Mouse (Mus musculus) stomach, embryonic 15.5 days (tissue): ENCODE measurements around the gene Tctex1d1. TPM values are rescaled to one million over a fixed set of nuclear protein-coding genes. Genes with fewer than 3 reads are reported as not detected.

Experiments used
- ATAC-seq: fragments of 200-750 bp; cut with Nextera tagmentation; 2 replicates; pipeline ENCODE4 v1.8.0; 2017; ENCODE audit warnings: low read depth, moderate number of reproducible peaks, moderate TSS enrichment; ENCODE audit not compliant: insufficient read depth, low FRiP score
- H3K27ac ChIP-seq: fragments of 300-500 bp; sonication (generic); 2 replicates; pipeline ENCODE4 v1.5.1; 2015; ENCODE audit warnings: mild to moderate bottlenecking, inconsistent platforms
- H3K27me3 ChIP-seq: fragments of 300-500 bp; sonication (generic); replicated peaks from 2 replicates; pipeline ENCODE4 v1.6.1; 2015; ENCODE audit warnings: inconsistent platforms
- H3K36me3 ChIP-seq: fragments of 300-500 bp; sonication (generic); 2 replicates; pipeline ENCODE4 v1.6.1; 2015; ENCODE audit warnings: inconsistent platforms
- H3K4me1 ChIP-seq: fragments of 300-500 bp; sonication (generic); 2 replicates; pipeline ENCODE4 v1.6.1; 2015; ENCODE audit warnings: inconsistent platforms
- H3K4me2 ChIP-seq: fragments of 300-500 bp; sonication (generic); 2 replicates; pipeline ENCODE4 v1.6.1; 2015; ENCODE audit warnings: mild to moderate bottlenecking, inconsistent platforms
- H3K4me3 ChIP-seq: fragments of 300-500 bp; sonication (generic); replicated peaks from 2 replicates; pipeline ENCODE4 v1.5.1; 2015; ENCODE audit warnings: inconsistent platforms
- H3K9ac ChIP-seq: fragments of 300-500 bp; sonication (generic); 2 replicates; pipeline ENCODE4 v1.6.1; 2015; ENCODE audit warnings: inconsistent platforms
- H3K9me3 ChIP-seq: fragments of 300-500 bp; sonication (generic); 2 replicates; pipeline ENCODE4 v1.6.1; 2016; ENCODE audit warnings: inconsistent platforms
- WGBS: fragments of 180-500 bp; shearing (Covaris S2); methylation state at CpG from one replicate; pipeline ENCODE4 v1.1.7; 2015; 5-methylcytosine and 5-hydroxymethylcytosine counted together
- polyA plus RNA-seq: library from polyadenylated mRNA; unstranded; fragments of >200 nt; fragmentation: Nextera tagmentation; extraction: Ambion mirVana; gene quantifications from 2 replicates; pipeline ENCODE4 v1.2.1, GENCODE M21; 2015

Gene Tctex1d1
- polyA plus RNA-seq, 1 experiment from 2014 or later: 1.1 TPM

DNA sequence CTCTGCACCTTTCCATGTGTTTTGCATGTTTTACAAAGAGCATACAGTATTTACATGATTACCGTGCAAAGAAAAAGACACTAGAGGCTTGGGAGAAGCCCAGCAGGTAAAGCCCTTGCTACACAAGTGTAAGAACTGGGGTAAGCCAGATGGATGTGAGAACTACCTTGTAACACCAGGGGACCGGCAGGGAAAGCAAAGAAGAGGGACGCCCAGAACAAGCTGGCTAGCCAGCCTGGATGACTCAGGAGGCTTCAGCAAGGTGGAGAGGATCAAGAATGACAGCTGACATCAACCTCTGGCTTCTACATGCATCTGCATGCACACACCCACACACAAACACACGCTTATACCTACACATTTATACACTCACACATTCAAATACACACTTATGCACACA is 11.6 kb downstream of the Tctex1d1 start:
- ATAC-seq: no peak
- Histone ChIP-seq H3K9ac (no peak overlapping the region), H3K27ac (no peak overlapping the region), H3K4me2 (no peak overlapping the region), H3K4me3 (no peak overlapping the region), H3K36me3 (no peaks in the 10 kb centered on the region), H3K4me1 (no peaks in the 10 kb centered on the region), H3K27me3 (no peaks in the 10 kb centered on the region), H3K9me3 (no peaks in the 10 kb centered on the region)
- 62% methylated on average over 4 of the region's 4 CpGs for WGBS

- H3K27ac ChIP-seq: no peak overlapping the region
- H3K4me2 ChIP-seq: no peak overlapping the region
- ATAC-seq: no peak
- H3K4me1 ChIP-seq: no peaks in the 10 kb centered on the region
- no peaks in the 10 kb centered on the region for H3K36me3 ChIP-seq
- H3K4me3 ChIP-seq: no peak overlapping the region
- 74% methylated on average over 11 of the region's 11 CpGs for WGBS
- H3K9me3 ChIP-seq: no peaks in the 10 kb centered on the region
- no peak overlapping the region for H3K9ac ChIP-seq
- H3K27me3 ChIP-seq: no peaks in the 10 kb centered on the region
Observed at GRCm38 (mm10) chr4:102990595-102991340, 12.4 kb downstream of the Tctex1d1 start.

- no peak overlapping the region for H3K27ac ChIP-seq
- H3K9ac ChIP-seq: no peak overlapping the region
- no peak overlapping the region for H3K4me3 ChIP-seq
- no peak overlapping the region for H3K4me2 ChIP-seq
- H3K9me3 ChIP-seq: no peaks in the 10 kb centered on the region
- no peak for ATAC-seq
- WGBS: 79% methylated on average over 3 of the region's 3 CpGs
- no peaks in the 10 kb centered on the region for H3K27me3 ChIP-seq
- H3K36me3 ChIP-seq: no peaks in the 10 kb centered on the region
- no peaks in the 10 kb centered on the region for H3K4me1 ChIP-seq
Observed at GRCm38 (mm10) chr4:102991685-102992084, 13.3 kb downstream of the Tctex1d1 start.

- Histone ChIP-seq H3K4me1 (no peaks in the 10 kb centered on the region), H3K9ac (no peak overlapping the region), H3K27ac (no peak overlapping the region), H3K4me3 (no peak overlapping the region), H3K4me2 (no peak overlapping the region), H3K9me3 (no peaks in the 10 kb centered on the region), H3K27me3 (no peaks in the 10 kb centered on the region), H3K36me3 (no peaks in the 10 kb centered on the region)
- no peak for ATAC-seq
- WGBS: 87% methylated on average over 4 of the region's 4 CpGs
Observed at GRCm38 (mm10) chr4:103004681-103005080, 26.3 kb downstream of the Tctex1d1 start.

- Histone ChIP-seq H3K27ac (no peak overlapping the region), H3K4me2 (no peak overlapping the region), H3K36me3 (no peaks in the 10 kb centered on the region), H3K4me1 (no peaks in the 10 kb centered on the region), H3K27me3 (no peaks in the 10 kb centered on the region), H3K9me3 (no peaks in the 10 kb centered on the region), H3K4me3 (no peak overlapping the region), H3K9ac (no peak overlapping the region)
- 64% methylated on average over 15 of the region's 15 CpGs for WGBS
- ATAC-seq: no peak
Observed at GRCm38 (mm10) chr4:103005190-103005945, 27.0 kb downstream of the Tctex1d1 start.

GRCm38 (mm10) chr4:103006266-103006665 is 27.9 kb downstream of the Tctex1d1 start:
- no peaks in the 10 kb centered on the region for H3K27me3 ChIP-seq
- no peak overlapping the region for H3K27ac ChIP-seq
- no peaks in the 10 kb centered on the region for H3K36me3 ChIP-seq
- H3K9me3 ChIP-seq: no peaks in the 10 kb centered on the region
- H3K4me1 ChIP-seq: no peaks in the 10 kb centered on the region
- WGBS: 79% methylated on average over 5 of the region's 5 CpGs
- no peak for ATAC-seq
- no peak overlapping the region for H3K4me2 ChIP-seq
- H3K4me3 ChIP-seq: no peak overlapping the region
- H3K9ac ChIP-seq: no peak overlapping the region

DNA sequence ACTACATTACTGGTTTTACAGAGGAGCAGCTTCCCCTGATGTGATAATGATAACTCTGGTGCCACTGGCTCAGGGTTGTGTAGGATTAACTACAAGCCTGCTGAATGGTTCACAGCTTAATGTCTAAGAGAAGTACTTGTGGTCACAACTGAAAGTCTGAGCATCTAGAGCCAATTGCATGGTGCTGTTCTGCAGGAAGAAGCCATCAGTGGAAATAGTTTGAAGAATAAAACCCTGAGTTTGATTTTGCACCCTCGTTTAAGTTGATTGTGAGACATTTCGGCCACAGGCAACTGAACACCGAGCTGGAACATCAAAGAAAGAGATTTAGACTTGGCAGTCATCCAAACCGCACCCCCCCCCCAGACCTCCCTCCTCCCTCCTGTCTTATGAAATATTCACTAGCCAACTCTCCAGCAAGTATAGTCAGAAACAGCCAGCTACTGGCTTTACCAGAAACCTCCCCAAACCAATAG is 28.6 kb downstream of the Tctex1d1 start:
- H3K9ac ChIP-seq: no peak overlapping the region
- no peak overlapping the region for H3K27ac ChIP-seq
- H3K9me3 ChIP-seq: no peaks in the 10 kb centered on the region
- no peaks in the 10 kb centered on the region for H3K36me3 ChIP-seq
- no peaks in the 10 kb centered on the region for H3K27me3 ChIP-seq
- WGBS: 22% methylated on average over 4 of the region's 4 CpGs
- H3K4me2 ChIP-seq: no peak overlapping the region
- no peaks in the 10 kb centered on the region for H3K4me1 ChIP-seq
- no peak for ATAC-seq
- H3K4me3 ChIP-seq: no peak overlapping the region

DNA sequence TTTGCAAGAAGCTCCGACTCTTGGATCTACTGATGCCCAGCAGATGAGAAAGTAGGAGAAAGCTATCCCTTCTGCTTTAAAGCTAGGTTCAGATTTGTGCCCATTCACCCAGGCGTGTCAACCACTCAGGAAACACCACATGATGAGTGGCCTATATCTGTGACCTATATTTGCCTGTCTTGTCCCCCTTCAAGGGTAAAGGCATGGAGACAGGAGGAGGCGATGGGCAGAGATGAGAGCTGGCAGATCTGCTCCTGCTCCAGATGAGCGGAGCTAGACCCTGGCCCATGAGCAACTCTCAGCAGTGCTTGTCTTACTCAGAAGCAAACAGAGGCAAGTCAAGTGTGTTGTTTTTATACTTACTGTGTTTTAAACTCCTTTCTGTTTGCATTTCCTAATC is 32.3 kb downstream of the Tctex1d1 start:
- Histone ChIP-seq H3K27me3 (no peaks in the 10 kb centered on the region), H3K36me3 (no peaks in the 10 kb centered on the region), H3K4me1 (0 out of 2 replicates have a peak, but pooled peaks cover 3% of the 10 kb centered on the region), H3K4me3 (no peak overlapping the region), H3K9ac (no peak overlapping the region), H3K4me2 (no peak overlapping the region), H3K9me3 (no peaks in the 10 kb centered on the region), H3K27ac (no peak overlapping the region)
- no peak for ATAC-seq
- WGBS: 88% methylated on average over 4 of the region's 4 CpGs

- Histone ChIP-seq H3K9ac (no peak overlapping the region), H3K27ac (no peak overlapping the region), H3K27me3 (no peaks in the 10 kb centered on the region), H3K4me2 (no peak overlapping the region), H3K4me3 (no peak overlapping the region), H3K4me1 (0 out of 2 replicates have a peak, but pooled peaks cover 3% of the 10 kb centered on the region), H3K9me3 (no peaks in the 10 kb centered on the region), H3K36me3 (no peaks in the 10 kb centered on the region)
- ATAC-seq: no peak
- 34% methylated on average over 7 of the region's 7 CpGs for WGBS
Observed at GRCm38 (mm10) chr4:103011823-103012222, 33.4 kb downstream of the Tctex1d1 start.

GRCm38 (mm10) chr4:103013490-103013889 is 35.1 kb downstream of the Tctex1d1 start:
- H3K9ac ChIP-seq: no peak overlapping the region
- H3K27ac ChIP-seq: no peak overlapping the region
- no peak overlapping the region for H3K4me2 ChIP-seq
- ATAC-seq: no peak
- H3K4me1 ChIP-seq: 0 out of 2 replicates have a peak, but pooled peaks cover 3% of the 10 kb centered on the region
- H3K36me3 ChIP-seq: no peaks in the 10 kb centered on the region
- H3K9me3 ChIP-seq: no peaks in the 10 kb centered on the region
- WGBS: 17% methylated on average over 4 of the region's 4 CpGs
- no peak overlapping the region for H3K4me3 ChIP-seq
- H3K27me3 ChIP-seq: no peaks in the 10 kb centered on the region

- Histone ChIP-seq H3K4me3 (no peak within 1 kb of the TSS), H3K27me3 (no peaks in the 10 kb centered on the region), H3K4me1 (no peaks in the 10 kb centered on the region), H3K36me3 (no peaks in the 10 kb centered on the region), H3K4me2 (no peak within 1 kb of the TSS), H3K9me3 (no peaks in the 10 kb centered on the region), H3K27ac (no peak within 1 kb of the TSS), H3K9ac (no peak within 1 kb of the TSS)
- ATAC-seq: no peak
- WGBS: 66% methylated on average over 4 of the region's 4 CpGs
Observed at GRCm38 (mm10) chr4:103026621-103027020, 48.2 kb downstream of the Tctex1d1 start, which contains the start of gene Insl5. Gene Insl5, minus strand, starts transcription at chr4:103026842.

GRCm38 (mm10) chr4:103027745-103028144 is 49.3 kb downstream of the Tctex1d1 start:
- no peak overlapping the region for H3K27ac ChIP-seq
- WGBS: 61% methylated on average over 7 of the region's 7 CpGs
- no peaks in the 10 kb centered on the region for H3K9me3 ChIP-seq
- H3K27me3 ChIP-seq: no peaks in the 10 kb centered on the region
- no peaks in the 10 kb centered on the region for H3K4me1 ChIP-seq
- no peaks in the 10 kb centered on the region for H3K36me3 ChIP-seq
- no peak overlapping the region for H3K4me3 ChIP-seq
- no peak overlapping the region for H3K9ac ChIP-seq
- no peak for ATAC-seq
- no peak overlapping the region for H3K4me2 ChIP-seq
